Mouse (Mus musculus) CH12.LX (cell line): ENCODE data around the gene Rnf182. TPM values are rescaled to one million over a fixed set of nuclear protein-coding genes. Genes with fewer than 3 reads are reported as not detected.

Experiments
- DNase-seq: peaks from one replicate; pipeline ENCODE4 v3.0.0-alpha.2; 2013; ENCODE audit errors: extremely low read depth
- H3K27ac ChIP-seq: 2 replicates; pipeline ENCODE4 v1.5.1; 2012; ENCODE audit warnings: low read depth, mild to moderate bottlenecking, control low read depth, moderate library complexity; ENCODE audit not compliant: insufficient read depth
- H3K27me3 ChIP-seq: replicated peaks from 2 replicates; pipeline ENCODE3; 2012; ENCODE audit warnings: inconsistent platforms
- H3K36me3 ChIP-seq, 2 experiments: replicated peaks in 1 of 2; 2 replicates each; pipeline versions ENCODE3 to v1.6.1; 2012; ENCODE audit warnings: inconsistent platforms in 1 of 2, low read length in 1 of 2, mild to moderate bottlenecking in 1 of 2, mixed read lengths in 1 of 2, moderate library complexity in 1 of 2; ENCODE audit not compliant: control insufficient read depth in 1 of 2, insufficient read depth in 1 of 2
- H3K4me1 ChIP-seq, 2 experiments: 2 replicates each; pipeline ENCODE4 v1.6.1; 2012; ENCODE audit warnings: inconsistent platforms in 1 of 2, moderate library complexity in 1 of 2; ENCODE audit not compliant: insufficient read depth in 2 of 2, control insufficient read depth in 1 of 2
- H3K4me2 ChIP-seq: 2 replicates; pipeline ENCODE4 v1.6.1; 2012; ENCODE audit warnings: low read depth, mild to moderate bottlenecking, control low read depth; ENCODE audit not compliant: poor library complexity, insufficient read depth, severe bottlenecking
- H3K4me3 ChIP-seq, 3 experiments: fragments of 150-350 bp in 1 of 3; sonication (generic) in 1 of 3; replicated peaks in 1 of 3; 2 replicates each; pipeline versions ENCODE3 to v1.5.1; 2011 to 2012; ENCODE audit warnings: low read depth in 2 of 3, low read length in 2 of 3, mild to moderate bottlenecking in 2 of 3, moderate library complexity in 2 of 3, control low read depth in 1 of 3, improper control_type of control experiment in 1 of 3, inconsistent platforms in 1 of 3, mixed read lengths in 1 of 3; ENCODE audit not compliant: poor library complexity in 1 of 3
- H3K79me2 ChIP-seq: replicated peaks from 2 replicates; pipeline ENCODE4 v1.6.1; 2012; ENCODE audit warnings: mild to moderate bottlenecking, moderate library complexity; ENCODE audit not compliant: control insufficient read depth, poor library complexity, insufficient read depth, severe bottlenecking; ENCODE audit errors: extremely low read depth
- H3K9ac ChIP-seq: 2 replicates; pipeline ENCODE4 v1.6.1; 2012; ENCODE audit warnings: low read depth, mild to moderate bottlenecking, control low read depth, moderate library complexity; ENCODE audit not compliant: insufficient read depth
- H3K9me3 ChIP-seq: replicated peaks from 2 replicates; pipeline ENCODE3; 2012; ENCODE audit warnings: low read length, inconsistent platforms, mixed read lengths
- CHD1 ChIP-seq: IDR thresholded peaks from 2 replicates; pipeline ENCODE4 v1.6.1; 2012; ENCODE audit warnings: low read depth, low read length, improper control_type of control experiment, inconsistent platforms
- CHD2 ChIP-seq: IDR thresholded peaks from 2 replicates; pipeline ENCODE4 v1.6.1; 2011; ENCODE audit warnings: low read length, improper control_type of control experiment
- E2F4 ChIP-seq: IDR thresholded peaks from 2 replicates; pipeline ENCODE4 v1.6.1; 2011; ENCODE audit warnings: low read depth, low read length, improper control_type of control experiment; ENCODE audit not compliant: insufficient replicate concordance
- ELF1 ChIP-seq: IDR thresholded peaks from 2 replicates; pipeline ENCODE4 v1.6.1; 2014; ENCODE audit warnings: low read depth, mild to moderate bottlenecking, inconsistent platforms, low read length, improper control_type of control experiment
- EP300 ChIP-seq: IDR thresholded peaks from 2 replicates; pipeline ENCODE4 v1.6.1; 2011; ENCODE audit warnings: low read length, improper control_type of control experiment
- ETS1 ChIP-seq: conservative IDR thresholded peaks from 2 replicates; pipeline ENCODE4 v1.6.1; 2012; ENCODE audit warnings: low read depth, mild to moderate bottlenecking, inconsistent platforms, low read length, improper control_type of control experiment, moderate library complexity
- GABPA ChIP-seq: IDR thresholded peaks from 2 replicates; pipeline ENCODE4 v1.6.1; 2012; ENCODE audit warnings: low read depth, low read length, improper control_type of control experiment, inconsistent platforms; ENCODE audit not compliant: insufficient replicate concordance
- HCFC1 ChIP-seq: IDR thresholded peaks from 2 replicates; pipeline ENCODE4 v1.6.1; 2012; ENCODE audit warnings: low read depth, mild to moderate bottlenecking, inconsistent platforms, low read length, improper control_type of control experiment
- JUN ChIP-seq: IDR thresholded peaks from 2 replicates; pipeline ENCODE4 v1.6.1; 2011; ENCODE audit warnings: low read depth, mild to moderate bottlenecking, low read length, improper control_type of control experiment, moderate library complexity; ENCODE audit not compliant: insufficient read depth
- JUND ChIP-seq: conservative IDR thresholded peaks from 2 replicates; pipeline ENCODE4 v1.6.1; 2011; ENCODE audit warnings: low read depth, low read length, improper control_type of control experiment
- KAT2A ChIP-seq: IDR thresholded peaks from 2 replicates; pipeline ENCODE4 v1.6.1; 2012; ENCODE audit warnings: low read length, improper control_type of control experiment, inconsistent platforms; ENCODE audit not compliant: insufficient replicate concordance
- NELFE ChIP-seq: IDR thresholded peaks from 2 replicates; pipeline ENCODE4 v1.6.1; 2011; ENCODE audit warnings: low read depth, low read length, improper control_type of control experiment
- PAX5 ChIP-seq: IDR thresholded peaks from 2 replicates; pipeline ENCODE4 v1.6.1; 2012; ENCODE audit warnings: low read length, inconsistent platforms, mixed read lengths
- POLR2AphosphoS2 ChIP-seq: IDR thresholded peaks from 2 replicates; pipeline ENCODE4 v1.6.1; 2011; ENCODE audit warnings: low read depth, low read length, improper control_type of control experiment
- RCOR1 ChIP-seq: conservative IDR thresholded peaks from 2 replicates; pipeline ENCODE4 v1.6.1; 2012; ENCODE audit warnings: low read depth, mild to moderate bottlenecking, inconsistent platforms, low read length, improper control_type of control experiment
- TCF12 ChIP-seq: IDR thresholded peaks from 2 replicates; pipeline ENCODE4 v1.6.1; 2014; ENCODE audit warnings: low read depth, mild to moderate bottlenecking, inconsistent platforms, low read length, improper control_type of control experiment
- UBTF ChIP-seq: IDR thresholded peaks from 2 replicates; pipeline ENCODE4 v1.6.1; 2012; ENCODE audit warnings: low read depth, mild to moderate bottlenecking, inconsistent platforms, low read length, improper control_type of control experiment, moderate library complexity
- USF1 ChIP-seq: IDR thresholded peaks from 2 replicates; pipeline ENCODE4 v1.6.1; 2014; ENCODE audit warnings: low read depth, mild to moderate bottlenecking, inconsistent platforms, low read length, improper control_type of control experiment
- USF2 ChIP-seq: conservative IDR thresholded peaks from 2 replicates; pipeline ENCODE4 v1.6.1; 2011; ENCODE audit warnings: low read depth, low read length, improper control_type of control experiment
- ZC3H11A ChIP-seq: IDR thresholded peaks from 2 replicates; pipeline ENCODE4 v1.6.1; 2012; ENCODE audit warnings: low read depth, mild to moderate bottlenecking, inconsistent platforms, low read length, improper control_type of control experiment
- dilution Hi-C: fragments of 300-500 bp; cut with MboI; formaldehyde crosslinking; loops from 2 replicates; pipeline ENCODE4 v1.14.3; 2020; ENCODE audit warnings: low sequenced_read_pairs; ENCODE audit not compliant: extremely low pct_unique_long_range_greater_than_20kb, extremely low pct_ligation_motif_present
- in situ Hi-C: fragments of 300-500 bp; cut with MboI; formaldehyde crosslinking; loops from 3 replicates; pipeline ENCODE4 v1.14.3; 2019; ENCODE audit warnings: low sequenced_read_pairs, low pct_ligation_motif_present, low pct_unique_long_range_greater_than_20kb, mixed read lengths
- polyA plus RNA-seq: library from polyadenylated mRNA; unstranded; fragments of >175 nt; gene quantifications from 2 replicates; pipeline ENCODE4 v1.2.1, GENCODE M21; 2012; ENCODE audit warnings: low read depth; ENCODE audit not compliant: insufficient read length
- total RNA-seq, 2 experiments: library from RNA; depleted of rRNA; stranded (reverse); fragments of 300-350 nt in 1 of 2; fragments of >200 nt in 1 of 2; gene quantifications; 2 replicates each; pipeline ENCODE4 v1.2.3; 2012 to 2014

The Rnf182 gene
- total and polyA plus RNA-seq, 3 experiments = not detected

DNA sequence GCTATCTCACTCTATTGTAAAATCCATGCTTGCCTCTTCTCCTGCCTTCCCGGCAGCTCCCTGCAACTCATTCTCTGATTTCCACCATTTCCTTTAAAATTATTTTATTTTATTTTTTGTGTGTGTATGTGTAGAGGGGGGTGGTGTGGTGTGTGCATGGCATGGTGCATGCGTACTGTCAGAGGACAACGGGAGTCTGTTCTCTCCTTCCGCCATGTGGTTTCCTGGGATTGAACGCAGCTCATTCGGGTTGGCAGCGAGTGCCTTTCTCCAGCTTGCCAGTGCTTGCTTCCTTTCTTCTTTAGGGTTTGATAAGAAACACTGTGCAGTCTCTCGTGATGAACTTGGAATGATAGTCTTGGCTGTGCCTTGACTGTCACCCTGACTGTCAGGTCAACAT is 105.0 kb downstream of the Rnf182 start:
- no peak for DNase-seq
- H3K9ac ChIP-seq = no peak overlapping the region
- in situ Hi-C loops = no loop called here

More for the DNA sequence above, 105.0 kb downstream of the Rnf182 start:
- TF ChIP-seq EP300 (no peak), CHD1 (no peak), JUN (no peak), GABPA (no peak), HCFC1 (no peak), ZC3H11A (no peak), CHD2 (no peak), JUND (no peak), PAX5 (no peak), TCF12 (no peak), ETS1 (no peak), ELF1 (no peak), NELFE (no peak), POLR2AphosphoS2 (no peak), UBTF (no peak), USF2 (no peak), KAT2A (no peak), USF1 (no peak), E2F4 (no peak), RCOR1 (no peak)
- Histone ChIP-seq H3K4me2 (no peak overlapping the region), H3K27ac (no peak overlapping the region), H3K79me2 (no peaks in the 10 kb centered on the region), H3K9me3 (no peaks in the 10 kb centered on the region), H3K4me1 (peaks cover 0 to 2% of the 10 kb centered on the region in 2 experiments; a peak in 1 of 4 replicates), H3K4me3 (no peak overlapping the region), H3K36me3 (no peaks in the 10 kb centered on the region), H3K27me3 (no peaks in the 10 kb centered on the region)
- dilution Hi-C loops = no loop called here

Other genes with a start within 250 kb of the Rnf182 start
- gene Nol7, start 217.3 kb upstream of the Rnf182 start, total RNA-seq (2012; rRNA removed) = 165 and 167 TPM in 2 replicates
- gene Nol7, start 217.3 kb upstream of the Rnf182 start, total RNA-seq (2014; rRNA removed) = 260 and 278 TPM in 2 replicates
- gene Nol7, start 217.3 kb upstream of the Rnf182 start, polyA plus RNA-seq = 317 and 329 TPM in 2 replicates
- gene Ranbp9, start 134.4 kb upstream of the Rnf182 start, total RNA-seq (2012; rRNA removed) = 22.0 and 23.3 TPM in 2 replicates
- 27.4 and 31.8 TPM in 2 replicates for gene Ranbp9, start 134.4 kb upstream of the Rnf182 start, total RNA-seq (2014; rRNA removed)
- gene Ranbp9, start 134.4 kb upstream of the Rnf182 start, polyA plus RNA-seq = 33.3 and 37.6 TPM in 2 replicates
- gene Mcur1, start 55.5 kb upstream of the Rnf182 start, total RNA-seq (2012; rRNA removed) = 4.7 and 5.7 TPM in 2 replicates
- gene Mcur1, start 55.5 kb upstream of the Rnf182 start, total RNA-seq (2014; rRNA removed) = 6.3 TPM in 2 replicates
- 10.8 and 12.5 TPM in 2 replicates for gene Mcur1, start 55.5 kb upstream of the Rnf182 start, polyA plus RNA-seq
- 103 and 129 TPM in 2 replicates for gene Cd83, start 169.1 kb downstream of the Rnf182 start, total RNA-seq (2012; rRNA removed)
- 298 and 307 TPM in 2 replicates for gene Cd83, start 169.1 kb downstream of the Rnf182 start, total RNA-seq (2014; rRNA removed)
- 106 and 109 TPM in 2 replicates for gene Cd83, start 169.1 kb downstream of the Rnf182 start, polyA plus RNA-seq